Mouse (Mus musculus): Measurements from ENCODE around the gene Gm5935.
"Not testable (repeated sequence)": the region's sequence is repeated elsewhere in the genome, so short reads cannot be mapped to it uniquely, and the experiment has no call there.

Gm5935 gene

GRCm38 (mm10) chrX:24775064-24775463 is at the start of gene Gm5935:
Gene Gm5935, minus strand, starts transcription at chrX:24775164.
- not testable (repeated sequence) for DNase-seq
